Mouse (Mus musculus) stomach, embryonic 15.5 days (tissue): ENCODE data around the gene Cbx4. TPM values are rescaled to one million over a fixed set of nuclear protein-coding genes. Genes with fewer than 3 reads are reported as not detected.

Experiments
- ATAC-seq: fragments of 200-750 bp; cut with Nextera tagmentation; 2 replicates; pipeline ENCODE4 v1.8.0; 2017; ENCODE audit warnings: low read depth, moderate number of reproducible peaks, moderate TSS enrichment; ENCODE audit not compliant: insufficient read depth, low FRiP score
- H3K27ac ChIP-seq: fragments of 300-500 bp; sonication (generic); 2 replicates; pipeline ENCODE4 v1.5.1; 2015; ENCODE audit warnings: mild to moderate bottlenecking, inconsistent platforms
- H3K27me3 ChIP-seq: fragments of 300-500 bp; sonication (generic); replicated peaks from 2 replicates; pipeline ENCODE4 v1.6.1; 2015; ENCODE audit warnings: inconsistent platforms
- H3K36me3 ChIP-seq: fragments of 300-500 bp; sonication (generic); 2 replicates; pipeline ENCODE4 v1.6.1; 2015; ENCODE audit warnings: inconsistent platforms
- H3K4me1 ChIP-seq: fragments of 300-500 bp; sonication (generic); 2 replicates; pipeline ENCODE4 v1.6.1; 2015; ENCODE audit warnings: inconsistent platforms
- H3K4me2 ChIP-seq: fragments of 300-500 bp; sonication (generic); 2 replicates; pipeline ENCODE4 v1.6.1; 2015; ENCODE audit warnings: mild to moderate bottlenecking, inconsistent platforms
- H3K4me3 ChIP-seq: fragments of 300-500 bp; sonication (generic); replicated peaks from 2 replicates; pipeline ENCODE4 v1.5.1; 2015; ENCODE audit warnings: inconsistent platforms
- H3K9ac ChIP-seq: fragments of 300-500 bp; sonication (generic); 2 replicates; pipeline ENCODE4 v1.6.1; 2015; ENCODE audit warnings: inconsistent platforms
- H3K9me3 ChIP-seq: fragments of 300-500 bp; sonication (generic); 2 replicates; pipeline ENCODE4 v1.6.1; 2016; ENCODE audit warnings: inconsistent platforms
- WGBS: fragments of 180-500 bp; shearing (Covaris S2); methylation state at CpG from one replicate; pipeline ENCODE4 v1.1.7; 2015; 5-methylcytosine and 5-hydroxymethylcytosine counted together
- polyA plus RNA-seq: library from polyadenylated mRNA; unstranded; fragments of >200 nt; fragmentation: Nextera tagmentation; extraction: Ambion mirVana; gene quantifications from 2 replicates; pipeline ENCODE4 v1.2.1, GENCODE M21; 2015

The Cbx4 gene
- 10.2 and 10.3 TPM in 2 replicates for polyA plus RNA-seq

DNA sequence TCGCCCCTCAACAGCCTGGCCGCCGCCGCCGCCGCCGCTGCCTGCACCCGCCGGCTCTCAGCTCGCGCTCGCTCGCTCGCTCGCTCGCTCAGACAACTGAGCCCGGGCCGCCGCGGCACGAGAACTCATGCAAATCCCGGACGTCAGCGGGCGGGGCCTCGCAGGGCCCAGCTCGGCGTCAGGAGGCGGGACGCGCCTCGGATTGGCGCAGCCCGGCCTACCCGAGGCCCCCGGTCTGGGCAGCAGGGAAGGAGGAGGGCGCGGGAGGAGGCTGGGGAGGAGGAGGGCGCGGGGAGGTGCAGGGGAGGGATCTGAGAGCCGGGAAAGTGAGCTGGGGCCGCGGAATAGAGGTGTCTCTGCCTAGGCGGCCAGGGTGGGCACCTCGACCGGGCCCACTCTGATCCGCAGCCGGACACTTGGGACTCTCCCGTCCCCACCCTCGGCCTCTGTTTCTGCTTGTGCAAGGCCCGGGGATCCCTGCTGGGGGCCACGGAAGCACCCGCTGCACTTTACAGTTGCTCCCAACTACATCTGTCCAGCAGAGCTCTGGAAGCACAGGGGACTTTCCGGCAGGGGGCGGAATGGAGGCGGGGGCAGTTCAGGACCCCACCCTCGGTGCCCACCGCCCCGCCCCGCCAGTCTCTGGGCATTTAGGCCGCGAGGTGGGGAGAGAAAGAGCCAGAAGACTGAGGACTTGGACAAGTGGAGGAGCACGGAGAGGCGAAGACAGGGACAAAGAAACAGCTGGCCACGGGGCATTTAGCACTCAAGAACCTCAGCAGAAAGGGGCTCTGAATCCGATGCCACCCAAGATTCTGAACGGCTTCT lies at the start of gene Cbx4:
Gene Cbx4, minus strand, starts transcription at position 78 of the 828 bp plus-strand sequence.
- peaks cover 77% of the 10 kb centered on the region for H3K4me1 ChIP-seq
- peak within 1 kb of the TSS; percentile 97 for H3K27ac ChIP-seq
- peak within 1 kb of the TSS; percentile 68 for H3K4me3 ChIP-seq
- ATAC-seq = peak; percentile 87
- H3K4me2 ChIP-seq = peak within 1 kb of the TSS; percentile 70
- under 1% methylated on average over 67 of the region's 67 CpGs for WGBS
- peak within 1 kb of the TSS; percentile 67 for H3K9ac ChIP-seq
- peaks cover 9% of the 10 kb centered on the region for H3K36me3 ChIP-seq
- H3K9me3 ChIP-seq = no peaks in the 10 kb centered on the region
- peaks cover 40% of the 10 kb centered on the region for H3K27me3 ChIP-seq

GRCm38 (mm10) chr11:119134586-119134985 lies 48.6 kb upstream of the Cbx4 start:
- H3K36me3 ChIP-seq = no peaks in the 10 kb centered on the region
- no peaks in the 10 kb centered on the region for H3K9me3 ChIP-seq
- peaks cover 20% of the 10 kb centered on the region for H3K4me1 ChIP-seq
- peak overlapping the region; percentile 74 for H3K27ac ChIP-seq
- no peak overlapping the region for H3K9ac ChIP-seq
- H3K27me3 ChIP-seq = 0 out of 2 replicates have a peak, but pooled peaks cover 6% of the 10 kb centered on the region
- no peak overlapping the region for H3K4me3 ChIP-seq
- peak overlapping the region; percentile 27 for H3K4me2 ChIP-seq
- ATAC-seq = peak; percentile 73
- 35% methylated on average over 17 of the region's 17 CpGs for WGBS

- 0 out of 2 replicates have a peak, but pooled peaks cover 6% of the 10 kb centered on the region for H3K27me3 ChIP-seq
- peaks cover 29% of the 10 kb centered on the region for H3K4me1 ChIP-seq
- peak overlapping the region; percentile 58 for H3K27ac ChIP-seq
- whole genome bisulfite sequencing = 71% methylated on average over 5 of the region's 5 CpGs
- H3K4me2 ChIP-seq = no peak overlapping the region
- H3K9ac ChIP-seq = no peak overlapping the region
- no peak overlapping the region for H3K4me3 ChIP-seq
- ATAC-seq = 0 out of 2 replicates have a peak, but pooled peaks have one; percentile 24
- no peaks in the 10 kb centered on the region for H3K9me3 ChIP-seq
- no peaks in the 10 kb centered on the region for H3K36me3 ChIP-seq
These were observed 47.6 kb upstream of the Cbx4 start for GRCm38 (mm10) chr11:119133437-119134221.

DNA sequence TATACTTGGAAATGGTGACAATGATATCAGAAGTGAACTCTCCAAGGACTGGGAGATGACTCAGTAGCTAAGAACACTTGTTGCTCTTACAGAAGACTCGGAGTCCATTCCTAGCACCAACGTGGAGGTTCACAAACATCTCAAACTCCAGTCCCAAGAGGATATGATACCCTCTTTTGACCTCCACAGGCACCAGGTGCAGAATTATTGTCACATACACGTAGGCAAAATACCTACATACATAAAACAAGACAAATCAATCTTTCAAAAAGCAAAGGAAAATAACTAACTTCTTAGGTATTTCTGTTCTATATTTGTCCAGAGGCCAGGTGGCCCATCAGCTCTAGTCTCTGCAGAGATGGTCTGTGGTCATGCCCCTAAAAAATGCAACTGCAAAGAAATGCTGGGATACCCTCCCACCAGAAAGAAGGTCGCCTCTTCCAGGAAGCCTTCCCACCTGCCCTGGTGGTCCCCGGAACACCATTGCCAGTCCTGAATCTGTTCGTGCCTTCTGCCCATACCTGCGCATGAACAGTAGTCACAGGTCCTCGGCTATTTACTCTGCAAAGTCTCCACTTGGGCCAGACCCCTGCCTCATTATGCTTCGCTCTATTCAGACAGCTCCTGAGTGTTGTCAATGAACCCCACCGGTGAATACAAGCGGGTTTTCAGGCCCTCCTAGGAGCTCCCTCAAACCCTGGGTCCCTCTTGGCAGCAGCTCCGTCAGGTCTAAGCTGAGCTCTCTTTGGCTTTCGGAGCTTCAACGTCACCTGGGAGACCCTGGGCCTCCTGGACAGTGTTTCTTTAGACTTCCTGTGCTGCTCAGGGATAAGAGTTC lies 46.4 kb upstream of the Cbx4 start:
- Histone ChIP-seq H3K27me3 (0 out of 2 replicates have a peak, but pooled peaks cover 6% of the 10 kb centered on the region), H3K4me2 (no peak overlapping the region), H3K36me3 (no peaks in the 10 kb centered on the region), H3K4me1 (peaks cover 41% of the 10 kb centered on the region), H3K9me3 (no peaks in the 10 kb centered on the region), H3K9ac (no peak overlapping the region), H3K4me3 (no peak overlapping the region), H3K27ac (no peak overlapping the region)
- 76% methylated on average over 14 of the region's 14 CpGs for WGBS
- no peak for ATAC-seq

GRCm38 (mm10) chr11:119130081-119130765 lies 44.2 kb upstream of the Cbx4 start:
- no peak overlapping the region for H3K27ac ChIP-seq
- ATAC-seq = no peak
- no peak overlapping the region for H3K4me3 ChIP-seq
- H3K36me3 ChIP-seq = no peaks in the 10 kb centered on the region
- H3K4me2 ChIP-seq = peak overlapping the region; percentile 27
- 0 out of 2 replicates have a peak, but pooled peaks cover 6% of the 10 kb centered on the region for H3K27me3 ChIP-seq
- WGBS = 8% methylated on average over 24 of the region's 24 CpGs
- H3K9ac ChIP-seq = no peak overlapping the region
- H3K4me1 ChIP-seq = peaks cover 54% of the 10 kb centered on the region
- no peaks in the 10 kb centered on the region for H3K9me3 ChIP-seq

GRCm38 (mm10) chr11:119129281-119130058 lies 43.4 kb upstream of the Cbx4 start:
- WGBS = 51% methylated on average over 18 of the region's 18 CpGs
- ATAC-seq = no peak
- Histone ChIP-seq H3K9me3 (no peaks in the 10 kb centered on the region), H3K36me3 (no peaks in the 10 kb centered on the region), H3K4me1 (peaks cover 48% of the 10 kb centered on the region), H3K4me2 (peak overlapping the region; percentile 27; the same call in 1 of the 2 replicates), H3K27me3 (0 out of 2 replicates have a peak, but pooled peaks cover 6% of the 10 kb centered on the region), H3K27ac (no peak overlapping the region), H3K9ac (no peak overlapping the region), H3K4me3 (no peak overlapping the region)

- no peak for ATAC-seq
- 0 out of 2 replicates have a peak, but pooled peaks cover 6% of the 10 kb centered on the region for H3K27me3 ChIP-seq
- 52% methylated on average over 11 of the region's 11 CpGs for WGBS
- H3K4me1 ChIP-seq = peaks cover 45% of the 10 kb centered on the region
- H3K36me3 ChIP-seq = no peaks in the 10 kb centered on the region
- no peak overlapping the region for H3K4me2 ChIP-seq
- H3K27ac ChIP-seq = peak overlapping the region; percentile 16; the same call in 1 of the 2 replicates
- no peak overlapping the region for H3K9ac ChIP-seq
- no peaks in the 10 kb centered on the region for H3K9me3 ChIP-seq
- no peak overlapping the region for H3K4me3 ChIP-seq
These were observed 42.8 kb upstream of the Cbx4 start for GRCm38 (mm10) chr11:119128668-119129280.

GRCm38 (mm10) chr11:119127686-119128473 lies 41.9 kb upstream of the Cbx4 start:
- 0 out of 2 replicates have a peak, but pooled peaks cover 6% of the 10 kb centered on the region for H3K27me3 ChIP-seq
- H3K27ac ChIP-seq = peak overlapping the region; percentile 78
- H3K9me3 ChIP-seq = no peaks in the 10 kb centered on the region
- no peak overlapping the region for H3K4me2 ChIP-seq
- peak; percentile 44; the same call in 1 of the 2 replicates for ATAC-seq
- H3K4me3 ChIP-seq = no peak overlapping the region
- H3K9ac ChIP-seq = no peak overlapping the region
- H3K36me3 ChIP-seq = no peaks in the 10 kb centered on the region
- H3K4me1 ChIP-seq = peaks cover 44% of the 10 kb centered on the region
- WGBS = 56% methylated on average over 9 of the region's 9 CpGs

DNA sequence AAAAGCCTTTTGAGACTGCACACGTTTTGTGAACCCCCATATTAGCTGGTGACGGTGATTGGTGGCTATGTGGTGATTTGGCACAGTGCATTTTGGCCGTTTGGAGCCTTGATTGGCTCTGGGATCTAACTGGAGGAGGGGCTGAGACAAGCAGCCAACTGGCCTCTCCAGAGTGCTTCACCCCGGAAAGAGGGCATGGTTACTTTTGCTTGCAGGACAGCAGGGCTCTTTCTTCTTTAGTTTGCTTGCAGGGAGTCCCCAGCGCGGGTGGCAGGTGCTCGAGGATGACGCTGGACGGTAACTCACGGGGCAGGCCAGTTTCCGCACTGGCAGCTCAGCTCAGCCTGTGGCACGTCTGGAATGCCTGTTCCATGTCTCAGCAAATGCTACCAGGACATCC lies 41.1 kb upstream of the Cbx4 start:
- WGBS = 44% methylated on average over 12 of the region's 12 CpGs
- Histone ChIP-seq H3K4me1 (peaks cover 44% of the 10 kb centered on the region), H3K9me3 (no peaks in the 10 kb centered on the region), H3K9ac (no peak overlapping the region), H3K4me3 (no peak overlapping the region), H3K27me3 (0 out of 2 replicates have a peak, but pooled peaks cover 6% of the 10 kb centered on the region), H3K27ac (peak overlapping the region; percentile 78), H3K4me2 (no peak overlapping the region), H3K36me3 (no peaks in the 10 kb centered on the region)
- ATAC-seq = no peak
